Mouse (Mus musculus): Measurements from ENCODE around the gene Ubtd2. TPM values are rescaled to one million over a fixed set of nuclear protein-coding genes. Genes with fewer than 3 reads are reported as not detected.

Gene Ubtd2
- total and polyA plus RNA-seq, 2 experiments from 2014 or later: 32.4 to 61.1 TPM

GRCm38 (mm10) chr11:32424600-32424999, 30.6 kb upstream of the Ubtd2 start:
- H3K9ac ChIP-seq (replicated peaks; ENCODE audit: low read length, poor library complexity, severe bottlenecking): no peak overlapping the region

GRCm38 (mm10) chr11:32425043-32425658, 30.0 kb upstream of the Ubtd2 start:
- Histone ChIP-seq H3K4me1 (ENCODE audit: insufficient read depth, low read length) (no peaks in the 10 kb centered on the region), H3K4me2 (ENCODE audit: low read depth, low read length, poor library complexity, severe bottlenecking) (no peak overlapping the region), H3K27me3 (ENCODE audit: insufficient read depth, low read length) (no peaks in the 10 kb centered on the region), H3K36me3 (ENCODE audit: insufficient read depth, low read length) (peaks cover 34% of the 10 kb centered on the region), H3K27ac (ENCODE audit: low read depth, low read length) (no peak overlapping the region), H3K4me3 (ENCODE audit: low read depth, low read length) (no peak overlapping the region), H3K9ac (replicated peaks; ENCODE audit: low read length, poor library complexity, severe bottlenecking) (no peak overlapping the region), H3K9me3 (ENCODE audit: low read length) (no peaks in the 10 kb centered on the region)
- no peak for TF ChIP-seq CTCF (IDR thresholded peaks at IDR 0.05)
- DNase-seq (ENCODE audit: low spot score) (no peak), ATAC-seq (ENCODE audit: low FRiP score) (no peak)
- 81% methylated on average over 10 of the region's 10 CpGs for WGBS

More at GRCm38 (mm10) chr11:32424600-32424999, 30.6 kb upstream of the Ubtd2 start:
- DNase-seq (ENCODE audit: low spot score) (no peak), ATAC-seq (ENCODE audit: low FRiP score) (no peak)
- Histone ChIP-seq H3K27me3 (ENCODE audit: insufficient read depth, low read length) (no peaks in the 10 kb centered on the region), H3K36me3 (ENCODE audit: insufficient read depth, low read length) (peaks cover 39% of the 10 kb centered on the region), H3K4me1 (ENCODE audit: insufficient read depth, low read length) (no peaks in the 10 kb centered on the region), H3K9me3 (ENCODE audit: low read length) (no peaks in the 10 kb centered on the region), H3K4me2 (ENCODE audit: low read depth, low read length, poor library complexity, severe bottlenecking) (no peak overlapping the region), H3K27ac (ENCODE audit: low read depth, low read length) (no peak overlapping the region), H3K4me3 (ENCODE audit: low read depth, low read length) (no peak overlapping the region)
- no peak for TF ChIP-seq CTCF (IDR thresholded peaks at IDR 0.05)
- 84% methylated on average over 4 of the region's 4 CpGs for WGBS

- Histone ChIP-seq H3K4me1 (ENCODE audit: insufficient read depth, low read length) (no peaks in the 10 kb centered on the region), H3K9ac (replicated peaks; ENCODE audit: low read length, poor library complexity, severe bottlenecking) (no peak overlapping the region), H3K4me3 (ENCODE audit: low read depth, low read length) (no peak overlapping the region), H3K36me3 (ENCODE audit: insufficient read depth, low read length) (peaks cover 27% of the 10 kb centered on the region), H3K4me2 (ENCODE audit: low read depth, low read length, poor library complexity, severe bottlenecking) (no peak overlapping the region), H3K27ac (ENCODE audit: low read depth, low read length) (no peak overlapping the region), H3K9me3 (ENCODE audit: low read length) (no peaks in the 10 kb centered on the region), H3K27me3 (ENCODE audit: insufficient read depth, low read length) (no peaks in the 10 kb centered on the region)
- DNase-seq (ENCODE audit: low spot score) (no peak), ATAC-seq (ENCODE audit: low FRiP score) (no peak)
- 85% methylated on average over 7 of the region's 7 CpGs for WGBS
- no peak for TF ChIP-seq CTCF (IDR thresholded peaks at IDR 0.05)
Observed at GRCm38 (mm10) chr11:32427537-32427936, 27.6 kb upstream of the Ubtd2 start.

- Histone ChIP-seq H3K9me3 (ENCODE audit: low read length) (no peaks in the 10 kb centered on the region), H3K4me1 (ENCODE audit: insufficient read depth, low read length) (no peaks in the 10 kb centered on the region), H3K36me3 (ENCODE audit: insufficient read depth, low read length) (no peaks in the 10 kb centered on the region), H3K4me3 (ENCODE audit: low read depth, low read length) (no peak overlapping the region), H3K27ac (ENCODE audit: low read depth, low read length) (no peak overlapping the region), H3K4me2 (ENCODE audit: low read depth, low read length, poor library complexity, severe bottlenecking) (no peak overlapping the region), H3K27me3 (ENCODE audit: insufficient read depth, low read length) (no peaks in the 10 kb centered on the region), H3K9ac (replicated peaks; ENCODE audit: low read length, poor library complexity, severe bottlenecking) (no peak overlapping the region)
- TF ChIP-seq CTCF (IDR thresholded peaks at IDR 0.05): no peak
- WGBS: 77% methylated on average over 6 of the region's 6 CpGs
- DNase-seq (ENCODE audit: low spot score) (peak; percentile 27), ATAC-seq (ENCODE audit: low FRiP score) (no peak)
Observed at GRCm38 (mm10) chr11:32435410-32436060, 19.6 kb upstream of the Ubtd2 start.

- no peak for DNase-seq (ENCODE audit: low spot score)
Observed at GRCm38 (mm10) chr11:32442576-32442975, 12.6 kb upstream of the Ubtd2 start.

GRCm38 (mm10) chr11:32444266-32444665, 10.9 kb upstream of the Ubtd2 start:
- DNase-seq (ENCODE audit: low spot score): no peak
- Histone ChIP-seq H3K36me3 (ENCODE audit: insufficient read depth, low read length) (no peaks in the 10 kb centered on the region), H3K4me3 (ENCODE audit: low read depth, low read length) (no peak overlapping the region), H3K4me2 (ENCODE audit: low read depth, low read length, poor library complexity, severe bottlenecking) (no peak overlapping the region), H3K27me3 (ENCODE audit: insufficient read depth, low read length) (no peaks in the 10 kb centered on the region), H3K4me1 (ENCODE audit: insufficient read depth, low read length) (no peaks in the 10 kb centered on the region), H3K9ac (replicated peaks; ENCODE audit: low read length, poor library complexity, severe bottlenecking) (no peak overlapping the region), H3K27ac (ENCODE audit: low read depth, low read length) (no peak overlapping the region), H3K9me3 (ENCODE audit: low read length) (no peaks in the 10 kb centered on the region)
- no peak for ATAC-seq (ENCODE audit: low FRiP score)
- TF ChIP-seq CTCF (IDR thresholded peaks at IDR 0.05): no peak
- WGBS: 8% methylated on average over 1 of the region's 1 CpGs

More at GRCm38 (mm10) chr11:32442576-32442975, 12.6 kb upstream of the Ubtd2 start:
- Histone ChIP-seq H3K27me3 (ENCODE audit: insufficient read depth, low read length) (no peaks in the 10 kb centered on the region), H3K4me1 (ENCODE audit: insufficient read depth, low read length) (no peaks in the 10 kb centered on the region), H3K36me3 (ENCODE audit: insufficient read depth, low read length) (no peaks in the 10 kb centered on the region), H3K4me2 (ENCODE audit: low read depth, low read length, poor library complexity, severe bottlenecking) (no peak overlapping the region), H3K4me3 (ENCODE audit: low read depth, low read length) (no peak overlapping the region), H3K9me3 (ENCODE audit: low read length) (no peaks in the 10 kb centered on the region), H3K27ac (ENCODE audit: low read depth, low read length) (no peak overlapping the region), H3K9ac (replicated peaks; ENCODE audit: low read length, poor library complexity, severe bottlenecking) (no peak overlapping the region)
- no peak for ATAC-seq (ENCODE audit: low FRiP score)
- no peak for TF ChIP-seq CTCF (IDR thresholded peaks at IDR 0.05)
- WGBS: 81% methylated on average over 3 of the region's 3 CpGs
